Mouse (Mus musculus): ENCODE measurements at regions not wholly inside any gene's neighbourhood (a gene's known extent, or its start where the extent isn't known, plus 50 kb on each side); places are given as distances from the start of the nearest gene placed in this dataset.

DNA sequence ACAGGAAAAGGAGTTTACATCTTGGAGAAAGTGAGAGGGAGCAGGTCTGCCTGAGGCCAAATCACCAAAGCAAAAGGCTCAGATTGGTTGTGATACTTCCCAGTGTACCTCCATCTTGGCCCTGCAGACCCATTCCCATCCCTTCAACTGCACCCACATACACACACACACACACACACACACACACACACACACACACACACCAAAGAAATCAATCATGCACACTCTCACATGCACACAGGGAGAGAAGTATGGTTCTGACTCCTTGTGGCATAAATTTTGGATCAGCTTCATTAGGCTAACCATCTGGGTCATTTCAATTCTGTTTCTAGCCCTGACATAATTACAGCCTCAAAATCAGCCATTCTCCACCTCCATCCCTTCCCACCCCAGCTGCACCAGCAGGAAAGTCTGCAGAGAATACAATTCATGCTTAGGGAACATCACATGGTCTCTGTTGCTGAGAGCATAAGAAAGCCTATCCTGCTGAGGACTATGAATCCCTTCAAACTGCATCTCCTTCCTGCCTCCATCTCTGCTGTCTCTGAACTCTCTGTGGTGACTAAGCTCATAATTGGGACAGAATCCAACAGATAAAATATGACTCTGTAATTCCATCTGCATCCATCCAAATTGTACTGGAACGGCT lies 378.0 kb downstream of the Rapgef2 start:
- TF ChIP-seq EP300 (IDR thresholded peaks at IDR 0.05; ENCODE audit: low read depth): no peak
- no peak for TF ChIP-seq CTCF (IDR thresholded peaks at IDR 0.05; ENCODE audit: low read depth)
- 59% methylated on average over 1 of the region's 1 CpGs for WGBS (ENCODE audit: insufficient replicate concordance)
- no peak overlapping the region for H3K4me2 ChIP-seq (ENCODE audit: low read depth)
- H3K9ac ChIP-seq (replicated peaks): no peak overlapping the region
- ATAC-seq (ENCODE audit: insufficient read depth): no peak
- H3K27me3 ChIP-seq (ENCODE audit: control insufficient read depth, insufficient read depth, low read length): no peaks in the 10 kb centered on the region
- no peaks in the 10 kb centered on the region for H3K4me1 ChIP-seq (replicated peaks; ENCODE audit: control insufficient read depth in 2 of 2, insufficient read depth in 2 of 2, low read length in 1 of 2)
- DNase-seq (ENCODE audit: low read depth in 3 of 3, low spot score in 3 of 3): no peak
- no peak overlapping the region for H3K4me3 ChIP-seq (ENCODE audit: insufficient read depth in 1 of 2, low read depth in 2 of 2, low read length in 2 of 2)
- H3K36me3 ChIP-seq (replicated peaks; ENCODE audit: control insufficient read depth, insufficient read depth, low read depth): no peaks in the 10 kb centered on the region
- no peaks in the 10 kb centered on the region for H3K9me3 ChIP-seq (ENCODE audit: control insufficient read depth, low read length)
- no peak overlapping the region for H3K27ac ChIP-seq

DNA sequence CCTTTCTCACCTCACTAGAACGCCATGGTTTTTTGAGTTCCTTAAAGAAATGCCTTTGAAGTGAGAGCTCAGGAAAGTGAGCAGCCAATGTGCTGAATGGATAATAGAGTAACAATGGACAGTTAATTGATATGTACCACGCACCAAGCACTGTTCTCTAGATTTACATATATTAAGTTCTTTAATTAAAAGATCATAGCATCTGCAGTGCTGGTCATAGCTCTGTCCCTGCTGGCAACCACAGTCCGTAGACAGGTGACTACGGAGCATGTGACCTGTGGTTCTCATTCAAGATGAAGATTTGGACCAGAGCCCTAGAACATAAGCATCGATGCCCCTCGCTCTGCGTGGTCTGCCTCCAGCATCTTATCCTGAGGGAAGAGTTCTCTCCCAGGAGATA lies 378.5 kb downstream of the Rapgef2 start:
- H3K27ac ChIP-seq: no peak overlapping the region
- 69% methylated on average over 7 of the region's 7 CpGs for WGBS (ENCODE audit: insufficient replicate concordance)
- no peaks in the 10 kb centered on the region for H3K36me3 ChIP-seq (replicated peaks; ENCODE audit: control insufficient read depth, insufficient read depth, low read depth)
- no peak overlapping the region for H3K4me3 ChIP-seq (ENCODE audit: insufficient read depth in 1 of 2, low read depth in 2 of 2, low read length in 2 of 2)
- no peaks in the 10 kb centered on the region for H3K9me3 ChIP-seq (ENCODE audit: control insufficient read depth, low read length)
- no peaks in the 10 kb centered on the region for H3K27me3 ChIP-seq (ENCODE audit: control insufficient read depth, insufficient read depth, low read length)
- no peak overlapping the region for H3K4me2 ChIP-seq (ENCODE audit: low read depth)
- no peak for DNase-seq (ENCODE audit: low read depth in 3 of 3, low spot score in 3 of 3)
- no peak for ATAC-seq (ENCODE audit: insufficient read depth)
- TF ChIP-seq CTCF (IDR thresholded peaks at IDR 0.05; ENCODE audit: low read depth) (no peak), EP300 (IDR thresholded peaks at IDR 0.05; ENCODE audit: low read depth) (no peak)
- H3K4me1 ChIP-seq (replicated peaks; ENCODE audit: control insufficient read depth in 2 of 2, insufficient read depth in 2 of 2, low read length in 1 of 2): no peaks in the 10 kb centered on the region
- no peak overlapping the region for H3K9ac ChIP-seq (replicated peaks)

DNA sequence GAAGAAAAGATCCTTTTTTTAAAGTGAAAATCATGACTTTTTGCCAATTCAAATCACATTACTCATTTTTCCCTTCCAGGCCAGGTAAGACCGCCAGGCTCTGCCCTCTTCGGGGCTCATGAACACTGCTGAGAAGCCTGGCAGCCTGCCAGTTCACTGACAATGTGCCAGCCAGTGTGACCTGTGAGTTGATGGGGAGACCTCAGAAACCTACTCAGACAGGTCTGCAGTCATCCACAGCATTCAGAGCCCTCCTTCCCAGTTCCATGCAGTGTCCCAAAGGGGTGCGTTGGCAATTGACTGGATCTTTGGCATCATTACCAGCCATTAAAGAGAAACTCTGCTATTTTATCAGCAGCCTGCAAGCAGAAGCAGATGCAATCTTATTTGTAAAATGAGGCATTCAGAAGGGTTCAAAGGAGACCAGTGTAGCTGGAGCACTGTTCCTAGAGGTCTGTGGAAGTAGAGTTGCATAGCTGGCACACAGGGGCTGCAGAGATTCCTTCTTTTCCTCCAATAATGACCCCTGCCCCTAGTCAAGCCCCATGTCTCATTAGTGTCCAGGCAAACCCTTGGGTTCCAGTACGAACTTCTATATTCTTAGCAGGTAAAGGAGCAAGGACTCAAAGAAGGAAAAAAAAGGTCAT lies 384.4 kb downstream of the Rapgef2 start:
- Histone ChIP-seq H3K36me3 (replicated peaks; ENCODE audit: control insufficient read depth, insufficient read depth, low read depth) (no peaks in the 10 kb centered on the region), H3K9me3 (ENCODE audit: control insufficient read depth, low read length) (no peaks in the 10 kb centered on the region), H3K27me3 (ENCODE audit: control insufficient read depth, insufficient read depth, low read length) (no peaks in the 10 kb centered on the region), H3K27ac (no peak overlapping the region), H3K4me2 (ENCODE audit: low read depth) (no peak overlapping the region), H3K4me3 (ENCODE audit: insufficient read depth in 1 of 2, low read depth in 2 of 2, low read length in 2 of 2) (no peak overlapping the region), H3K9ac (replicated peaks) (no peak overlapping the region), H3K4me1 (replicated peaks; ENCODE audit: control insufficient read depth in 2 of 2, insufficient read depth in 2 of 2, low read length in 1 of 2) (no peaks in the 10 kb centered on the region)
- 56% methylated on average over 4 of the region's 4 CpGs for WGBS (ENCODE audit: insufficient replicate concordance)
- DNase-seq (ENCODE audit: low read depth in 3 of 3, low spot score in 3 of 3) (no peak), ATAC-seq (ENCODE audit: insufficient read depth) (no peak)
- TF ChIP-seq CTCF (IDR thresholded peaks at IDR 0.05; ENCODE audit: low read depth) (no peak), EP300 (IDR thresholded peaks at IDR 0.05; ENCODE audit: low read depth) (no peak)

GRCm38 (mm10) chr3:78901016-78901837 lies 385.1 kb downstream of the Rapgef2 start:
- H3K9me3 ChIP-seq (ENCODE audit: control insufficient read depth, low read length): no peaks in the 10 kb centered on the region
- TF ChIP-seq CTCF (IDR thresholded peaks at IDR 0.05; ENCODE audit: low read depth) (no peak), EP300 (IDR thresholded peaks at IDR 0.05; ENCODE audit: low read depth) (no peak)
- no peak overlapping the region for H3K4me2 ChIP-seq (ENCODE audit: low read depth)
- no peak for ATAC-seq (ENCODE audit: insufficient read depth)
- H3K4me3 ChIP-seq (ENCODE audit: insufficient read depth in 1 of 2, low read depth in 2 of 2, low read length in 2 of 2): no peak overlapping the region
- H3K9ac ChIP-seq (replicated peaks): no peak overlapping the region
- H3K4me1 ChIP-seq (replicated peaks; ENCODE audit: control insufficient read depth in 2 of 2, insufficient read depth in 2 of 2, low read length in 1 of 2): no peaks in the 10 kb centered on the region
- no peak overlapping the region for H3K27ac ChIP-seq
- H3K27me3 ChIP-seq (ENCODE audit: control insufficient read depth, insufficient read depth, low read length): no peaks in the 10 kb centered on the region
- DNase-seq (ENCODE audit: low read depth in 3 of 3, low spot score in 3 of 3): no peak
- H3K36me3 ChIP-seq (replicated peaks; ENCODE audit: control insufficient read depth, insufficient read depth, low read depth): no peaks in the 10 kb centered on the region
- WGBS (ENCODE audit: insufficient replicate concordance): 19% methylated on average over 11 of the region's 11 CpGs

All from liver, embryonic 14.5 days (tissue).